Mouse (Mus musculus) urinary bladder, adult 2 months (tissue): ENCODE results near the gene Cnksr1. TPM values are rescaled to one million over a fixed set of nuclear protein-coding genes. Genes with fewer than 3 reads are reported as not detected.
"Not testable (repeated sequence)": the region's sequence is repeated elsewhere in the genome, so short reads cannot be mapped to it uniquely, and the experiment has no call there.

Experiments used
- DNase-seq: peaks from one replicate; pipeline ENCODE4 v3.0.0; 2022; ENCODE audit warnings: low spot score
- polyA plus RNA-seq: library from polyadenylated mRNA; depleted of rRNA; stranded (reverse); fragments of >200 nt; gene quantifications from 2 replicates; pipeline ENCODE4 v1.2.3, GENCODE M21; 2012; rRNA removed

Gene Cnksr1
- polyA plus RNA-seq: 11.5 and 13.1 TPM in 2 replicates

DNA sequence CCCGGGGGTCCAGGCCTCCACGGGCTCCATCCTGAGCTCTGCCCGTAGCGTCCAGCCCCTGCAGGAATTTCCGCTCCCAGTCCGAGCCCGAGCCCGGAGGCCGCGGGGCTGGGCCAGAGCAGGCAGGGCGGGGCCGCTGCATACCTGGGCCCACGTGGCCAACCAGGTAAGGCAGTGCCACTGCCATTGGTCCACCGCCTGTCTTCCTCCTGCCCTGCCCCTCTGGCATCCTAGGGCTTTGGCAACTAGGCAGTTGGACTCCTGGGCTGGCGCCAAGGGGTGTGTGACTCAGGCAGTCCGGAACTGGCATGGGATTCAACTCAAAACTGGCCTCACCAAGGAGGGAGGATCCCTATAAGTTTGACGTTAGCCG lies at the start of gene Cnksr1:
Gene Cnksr1, minus strand, starts transcription at position 121 of the 373 bp plus-strand sequence.
- DNase-seq: peak; percentile 77

DNA sequence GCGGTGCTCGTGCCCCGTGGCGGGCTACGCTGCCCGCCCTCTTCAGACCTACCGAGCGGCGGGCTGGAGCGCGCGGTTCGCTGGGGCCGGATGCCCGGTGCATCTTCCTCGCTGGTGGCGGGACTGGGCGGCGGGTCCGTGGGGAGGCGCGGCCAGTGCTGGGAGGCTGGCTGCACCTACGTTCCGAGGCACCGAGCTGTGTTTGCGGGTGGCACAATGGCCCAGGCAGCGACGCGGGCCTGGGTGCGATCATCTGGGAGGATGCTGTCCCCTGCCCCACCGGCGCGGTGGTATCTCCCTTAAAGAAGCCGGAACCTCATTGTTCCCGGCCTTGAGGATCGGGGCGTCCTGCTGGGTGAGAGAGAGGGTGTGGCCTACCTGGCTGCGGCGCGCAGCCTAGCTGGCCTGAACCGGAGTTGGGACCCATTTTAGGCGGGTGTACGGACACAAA lies 49.4 kb upstream of the Cnksr1 start, which contains the start of gene Pdik1l:
Gene Pdik1l, minus strand, starts transcription at position 321 of the 451 bp plus-strand sequence.
- no peak for DNase-seq

DNA sequence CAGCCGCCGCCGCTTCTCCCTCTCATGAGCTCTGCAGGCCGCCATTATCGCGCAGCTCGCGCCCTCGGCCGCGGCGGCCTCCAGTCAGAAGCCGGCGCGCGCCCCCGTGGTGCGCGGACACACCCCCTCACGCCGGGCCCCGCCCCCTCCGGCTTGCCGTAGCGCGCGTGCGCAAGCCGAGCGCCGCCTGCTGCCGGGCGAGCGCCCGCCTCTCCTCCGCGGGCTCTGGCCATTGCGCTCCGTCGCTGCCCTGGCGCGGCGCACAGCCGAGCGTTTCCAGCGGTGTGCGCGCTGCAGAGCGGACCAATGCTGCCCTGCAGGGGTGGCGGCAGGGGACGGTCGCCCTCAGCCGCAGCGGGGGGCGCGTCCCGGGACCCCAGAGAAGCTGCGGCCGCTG lies 49.0 kb upstream of the Cnksr1 start:
- peak; percentile 98 for DNase-seq

DNA sequence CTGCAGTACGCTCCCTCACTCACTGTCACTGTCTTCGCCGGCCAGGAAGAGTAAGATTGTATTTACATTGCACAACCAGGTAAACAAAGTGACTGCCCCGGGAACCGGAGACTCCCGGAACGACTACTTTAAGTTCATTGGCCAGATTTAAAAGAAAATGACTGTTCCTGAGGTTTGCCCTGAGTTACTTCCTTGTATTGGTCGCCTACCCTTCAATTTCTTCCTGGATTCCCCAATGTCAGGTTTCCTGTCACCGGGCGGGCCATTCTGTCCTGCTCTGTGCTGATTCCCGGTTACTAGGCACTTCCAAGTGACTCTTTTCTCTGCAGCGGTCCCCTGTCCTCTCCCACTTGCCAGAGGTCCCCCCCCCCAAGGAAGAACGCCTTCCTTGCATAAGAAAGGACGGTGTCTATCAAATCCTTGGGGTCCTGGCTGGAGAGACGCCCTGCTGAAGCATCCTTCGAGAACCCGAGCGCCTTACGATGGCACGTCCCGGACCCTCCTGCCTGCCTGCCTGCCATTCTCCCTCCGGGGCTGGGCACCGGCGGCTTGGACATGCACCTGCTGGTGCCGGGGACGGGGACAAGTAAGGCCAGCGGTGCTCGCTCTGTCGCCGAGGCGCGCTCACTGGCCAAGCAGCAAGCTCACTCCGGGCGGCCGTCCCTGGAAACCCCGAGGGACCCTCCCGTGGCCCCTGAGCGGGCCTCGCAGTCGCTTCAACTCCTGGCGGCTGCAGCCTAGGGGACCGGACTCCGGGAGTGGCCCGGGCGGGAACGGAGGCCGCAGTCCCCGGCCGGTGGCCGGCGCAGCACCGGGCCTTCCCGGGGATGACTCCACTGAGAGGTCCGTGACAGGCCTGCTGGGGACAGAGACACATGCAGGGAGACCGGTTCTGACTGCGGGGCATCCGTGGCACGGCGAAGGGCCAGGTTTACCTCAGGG lies 48.3 kb upstream of the Cnksr1 start:
- no peak for DNase-seq

DNA sequence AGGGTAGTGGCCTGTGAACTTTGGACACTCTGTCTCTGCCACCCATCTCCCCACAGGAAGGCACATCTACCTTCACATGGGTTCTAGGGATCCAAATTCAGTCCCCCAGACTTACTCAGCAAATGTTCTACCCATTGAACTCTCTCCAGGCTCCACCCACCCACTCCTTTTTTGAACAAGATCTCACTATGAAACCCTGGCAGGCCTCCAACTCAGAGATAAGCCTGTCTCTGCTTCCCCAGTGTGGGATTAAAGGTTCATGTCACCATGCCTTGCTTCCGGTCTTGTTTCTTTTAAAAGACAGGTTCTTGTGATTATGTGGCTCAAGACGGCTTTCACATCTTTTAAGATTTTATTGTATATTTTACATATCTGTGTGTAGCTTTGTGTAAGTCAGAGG lies 46.7 kb upstream of the Cnksr1 start:
- no peak for DNase-seq

DNA sequence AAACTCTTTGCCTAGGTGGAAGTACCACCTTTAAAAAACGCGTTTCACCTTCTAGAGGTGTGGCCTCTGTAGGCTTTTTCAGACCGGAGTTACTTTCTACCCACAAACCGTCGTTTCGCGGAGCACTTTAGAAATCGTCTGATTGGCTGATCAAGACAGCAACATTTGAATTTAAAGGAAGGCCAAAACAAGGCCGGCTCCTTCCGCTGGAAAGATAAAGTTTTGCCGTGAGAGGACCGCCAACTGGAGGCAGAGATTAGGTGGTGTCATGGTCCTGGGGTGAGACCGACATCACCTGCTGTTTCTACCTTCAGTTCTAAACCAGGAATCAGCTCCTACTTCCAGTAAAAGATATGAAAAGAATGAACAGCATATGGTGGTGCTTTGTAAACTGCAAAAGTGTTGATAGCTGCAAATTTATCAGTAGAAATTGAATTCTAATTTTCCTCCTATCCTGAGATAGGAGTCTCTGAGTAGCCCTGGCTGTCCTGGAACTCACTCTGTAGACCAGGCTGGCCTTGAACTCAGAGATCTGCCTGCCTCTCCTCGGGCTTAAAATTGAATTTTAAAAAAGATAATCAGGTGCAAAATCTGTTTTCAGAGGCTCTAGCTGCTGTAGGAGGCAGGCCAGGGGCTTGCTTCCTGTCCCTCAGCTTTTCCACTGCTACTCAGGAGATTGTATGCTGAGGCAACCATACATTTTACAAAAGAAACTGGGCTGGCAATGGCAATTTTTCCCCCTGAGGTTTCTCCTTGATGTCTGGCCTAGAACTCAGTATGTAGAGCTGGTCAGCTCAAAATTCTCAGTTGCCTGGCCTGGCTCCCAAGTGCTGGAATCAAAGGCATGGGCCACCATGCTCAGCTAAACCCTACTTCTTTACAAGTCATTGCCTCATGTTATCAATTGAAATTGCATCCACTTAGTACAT lies 35.5 kb upstream of the Cnksr1 start:
- DNase-seq: no peak

- DNase-seq: no peak
Measured at GRCm38 (mm10) chr4:134272731-134273416, 34.7 kb upstream of the Cnksr1 start.

DNA sequence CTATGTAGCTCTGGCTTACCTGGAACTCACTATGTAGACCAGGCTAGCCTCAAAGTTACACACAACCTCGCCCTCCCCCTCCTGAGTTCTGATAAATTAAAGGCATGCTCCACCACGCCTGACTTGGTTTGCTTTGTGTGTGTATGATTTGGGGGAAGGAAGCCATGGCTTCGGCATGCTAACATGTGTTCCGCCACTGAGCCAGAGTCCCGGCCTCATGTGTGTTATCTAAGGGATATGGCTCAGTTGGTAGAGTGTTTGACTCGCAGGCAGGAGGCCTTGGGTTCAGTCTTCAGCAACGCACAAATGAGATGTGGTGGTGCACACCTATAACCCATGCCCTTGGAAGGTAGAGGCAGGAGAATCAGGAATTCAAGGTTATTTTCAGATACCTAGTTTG lies 33.8 kb upstream of the Cnksr1 start:
- no peak for DNase-seq

DNA sequence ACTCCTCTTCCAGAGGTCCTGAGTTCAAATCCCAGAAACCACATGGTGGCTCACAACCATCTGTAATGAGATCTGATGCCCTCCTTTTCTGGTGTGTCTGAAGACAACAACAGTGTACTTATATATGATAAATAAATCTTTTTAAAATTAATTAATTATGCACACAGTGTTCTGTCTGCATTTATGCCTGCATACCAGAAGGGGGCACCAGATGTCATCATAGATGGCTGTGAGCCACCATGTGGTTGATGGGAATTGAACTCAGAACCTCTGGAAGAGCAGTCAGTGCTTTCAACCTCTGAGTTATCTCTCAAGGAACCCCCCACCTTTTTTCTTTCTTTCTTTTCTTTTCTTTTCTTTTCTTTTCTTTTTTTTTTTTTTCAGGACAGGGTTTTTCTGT lies 31.4 kb upstream of the Cnksr1 start:
- not testable (repeated sequence) for DNase-seq

- no peak for DNase-seq
Measured at GRCm38 (mm10) chr4:134268102-134268655, 30.0 kb upstream of the Cnksr1 start.

GRCm38 (mm10) chr4:134265860-134266585 lies 27.8 kb upstream of the Cnksr1 start:
- DNase-seq: no peak

- DNase-seq: peak; percentile 51
Measured at GRCm38 (mm10) chr4:134263191-134263590, 25.0 kb upstream of the Cnksr1 start.

GRCm38 (mm10) chr4:134258354-134258753 lies 20.2 kb upstream of the Cnksr1 start:
- no peak for DNase-seq

DNA sequence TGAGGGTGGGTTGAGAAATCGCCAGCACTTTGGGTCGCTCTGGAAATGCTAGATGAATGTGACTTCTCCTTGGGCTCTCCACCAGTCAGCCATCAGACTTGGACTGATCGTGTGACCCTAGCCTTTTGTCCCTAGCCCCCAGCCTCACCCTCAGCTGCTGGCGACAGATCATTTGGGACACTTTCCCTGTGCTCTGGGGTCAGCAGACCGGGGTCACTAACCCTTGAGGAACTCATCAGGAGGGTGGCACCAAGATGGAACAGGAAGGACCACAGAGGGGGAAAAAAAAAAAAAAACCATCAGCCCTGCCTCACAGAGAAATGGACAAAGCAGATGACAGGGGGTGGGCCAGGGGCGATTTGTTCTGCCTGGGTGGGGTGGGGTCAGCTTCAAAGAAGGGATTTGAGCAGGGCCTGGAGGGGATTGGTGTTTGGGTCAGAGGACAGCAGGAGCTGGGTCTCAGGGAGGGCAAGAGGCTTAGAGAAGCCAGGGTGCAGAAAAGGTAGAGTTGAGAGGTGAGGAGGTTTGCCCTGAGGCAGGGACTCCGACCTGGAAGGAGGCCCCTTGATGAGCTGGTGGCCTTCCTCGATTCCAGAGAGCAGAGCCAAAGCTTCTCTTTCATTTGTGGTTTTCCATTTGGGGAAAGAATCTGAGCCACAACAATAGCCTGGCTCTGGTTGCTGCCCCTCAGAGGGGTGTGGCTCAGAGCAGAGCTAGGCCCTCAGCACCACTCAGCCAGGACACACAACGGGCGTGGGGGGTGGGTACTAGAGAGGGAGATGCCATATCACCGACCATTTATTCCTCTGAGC lies 19.2 kb upstream of the Cnksr1 start:
- no peak for DNase-seq

DNA sequence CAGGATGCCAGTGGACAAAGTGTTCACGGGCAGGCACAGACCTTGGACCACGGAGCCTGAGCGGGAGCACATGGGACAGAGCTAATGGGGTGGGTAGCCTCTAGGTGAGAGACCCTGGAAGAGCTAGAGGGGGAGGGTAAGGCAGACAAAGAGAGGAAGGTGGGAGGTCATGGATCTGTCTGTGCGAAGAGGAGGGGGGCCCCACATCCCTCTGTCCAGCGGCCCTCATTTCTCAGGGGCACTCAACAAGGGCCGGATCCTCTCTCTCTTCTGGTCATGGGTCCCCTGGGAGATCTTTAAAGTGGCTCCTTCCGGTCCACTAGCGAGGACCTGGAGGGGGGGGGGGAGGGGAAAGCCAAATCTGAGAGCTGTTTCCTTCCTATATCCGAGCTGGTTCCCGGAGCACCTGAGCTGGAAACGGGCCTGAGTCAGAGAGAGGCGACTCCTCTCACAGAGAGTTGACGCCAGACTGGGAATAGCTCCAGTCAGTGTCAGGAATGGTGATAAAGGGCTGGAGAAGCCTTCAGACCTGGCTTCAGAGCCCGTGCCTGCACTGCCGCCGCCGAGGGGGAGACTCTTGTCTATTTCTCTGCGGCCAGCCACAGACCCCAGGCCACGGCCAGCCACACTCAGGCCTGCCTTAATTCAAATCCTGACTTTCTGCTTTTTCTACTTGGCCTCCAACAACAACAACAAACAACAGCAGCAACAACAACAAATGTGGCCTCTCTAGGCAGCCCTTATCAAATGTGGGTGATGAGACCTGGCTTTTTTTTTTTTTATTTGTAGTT lies 18.4 kb upstream of the Cnksr1 start:
- no peak for DNase-seq

- DNase-seq: no peak
Measured at GRCm38 (mm10) chr4:134255854-134256253, 17.7 kb upstream of the Cnksr1 start.

GRCm38 (mm10) chr4:134254835-134255234 lies 16.6 kb upstream of the Cnksr1 start:
- DNase-seq: no peak

- DNase-seq: peak; percentile 19
Measured at GRCm38 (mm10) chr4:134253722-134254324, 15.6 kb upstream of the Cnksr1 start, which contains the start of gene Grrp1. Gene Grrp1, minus strand, starts transcription at chr4:134254106.
